Mouse (Mus musculus) cortical plate, adult 2 months (tissue): ENCODE results near the gene Gm2244.
"Not testable (repeated sequence)": the region's sequence is repeated elsewhere in the genome, so short reads cannot be mapped to it uniquely, and the experiment has no call there.

Experiments used
- CTCF ChIP-seq: fragments of 200-500 bp; IDR thresholded peaks from 2 replicates; pipeline ENCODE4 v1.5.1; 2011; ENCODE audit warnings: mild to moderate bottlenecking, control low read depth, low read length; ENCODE audit not compliant: insufficient read depth; ENCODE audit errors: extremely low read depth
- POLR2A ChIP-seq: fragments of 200-500 bp; IDR thresholded peaks from 2 replicates; pipeline ENCODE4 v1.6.1; 2011; ENCODE audit warnings: mild to moderate bottlenecking, low read length, control low read depth; ENCODE audit not compliant: insufficient read depth; ENCODE audit errors: extremely low read depth

DNA sequence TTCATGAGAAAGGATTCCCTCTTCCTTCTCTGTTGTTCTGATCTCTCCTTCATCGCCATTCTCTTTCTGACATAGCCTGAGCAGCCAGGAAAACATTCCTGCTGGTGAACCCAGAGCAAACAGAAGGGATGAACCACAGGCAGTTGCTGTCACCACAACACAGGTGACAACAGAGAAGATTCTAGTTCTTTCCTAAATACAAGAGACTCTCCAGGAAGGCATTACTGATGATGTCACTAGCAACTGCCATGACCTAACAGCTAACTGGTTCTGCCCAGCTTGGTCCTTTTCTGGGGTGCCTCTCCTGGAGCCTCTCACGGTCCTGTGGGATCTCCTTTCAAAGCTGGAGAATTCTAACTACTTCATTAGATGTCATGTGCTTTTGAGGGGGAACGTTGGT lies at the start of gene Gm2244:
- not testable (repeated sequence) for TF ChIP-seq CTCF, POLR2A
